Mouse (Mus musculus) Patski (cell line): ENCODE results near the gene Swt1. TPM values are rescaled to one million over a fixed set of nuclear protein-coding genes. Genes with fewer than 3 reads are reported as not detected.

ENCODE experiments used
- ATAC-seq: fragments of 100-300 bp; one replicate; pipeline ENCODE4 v1.8.0; 2021
- CTCF ChIA-PET: fragments of 350-600 bp; sonication (Branson Sonifier 250); formaldehyde crosslinking; loops from one replicate; lab custom pipeline; 2022; ENCODE audit warnings: inconsistent platforms; lab: Charles Lee
- POLR2A ChIA-PET: fragments of 350-600 bp; sonication (Branson Sonifier 250); formaldehyde crosslinking; loops from one replicate; lab custom pipeline; 2022; ENCODE audit warnings: antibody characterized with exemption, inconsistent platforms; lab: Charles Lee
- DNase-seq: peaks from one replicate; pipeline ENCODE4 v3.0.0-alpha.2; 2011; ENCODE audit warnings: low read depth, low spot score
- H3K27me3 ChIP-seq: fragments of 371-371 bp; one replicate; pipeline ENCODE4 v1.5.1; 2021
- CTCF ChIP-seq: fragments of 100-300 bp; IDR thresholded peaks from one replicate; pipeline ENCODE4 v1.5.1; 2021
- in situ Hi-C: fragments of 300-500 bp; cut with MboI; formaldehyde crosslinking; loops from 3 replicates; pipeline ENCODE4 v1.11.1; 2018; ENCODE audit warnings: low pct_unique_long_range_greater_than_20kb, mixed read lengths
- polyA plus RNA-seq: library from polyadenylated mRNA; unstranded; gene quantifications from one replicate; pipeline ENCODE4 v1.2.3, GENCODE M21; 2021

Gene Swt1
- polyA plus RNA-seq, 1 experiment from 2014 or later: 23.2 TPM

DNA sequence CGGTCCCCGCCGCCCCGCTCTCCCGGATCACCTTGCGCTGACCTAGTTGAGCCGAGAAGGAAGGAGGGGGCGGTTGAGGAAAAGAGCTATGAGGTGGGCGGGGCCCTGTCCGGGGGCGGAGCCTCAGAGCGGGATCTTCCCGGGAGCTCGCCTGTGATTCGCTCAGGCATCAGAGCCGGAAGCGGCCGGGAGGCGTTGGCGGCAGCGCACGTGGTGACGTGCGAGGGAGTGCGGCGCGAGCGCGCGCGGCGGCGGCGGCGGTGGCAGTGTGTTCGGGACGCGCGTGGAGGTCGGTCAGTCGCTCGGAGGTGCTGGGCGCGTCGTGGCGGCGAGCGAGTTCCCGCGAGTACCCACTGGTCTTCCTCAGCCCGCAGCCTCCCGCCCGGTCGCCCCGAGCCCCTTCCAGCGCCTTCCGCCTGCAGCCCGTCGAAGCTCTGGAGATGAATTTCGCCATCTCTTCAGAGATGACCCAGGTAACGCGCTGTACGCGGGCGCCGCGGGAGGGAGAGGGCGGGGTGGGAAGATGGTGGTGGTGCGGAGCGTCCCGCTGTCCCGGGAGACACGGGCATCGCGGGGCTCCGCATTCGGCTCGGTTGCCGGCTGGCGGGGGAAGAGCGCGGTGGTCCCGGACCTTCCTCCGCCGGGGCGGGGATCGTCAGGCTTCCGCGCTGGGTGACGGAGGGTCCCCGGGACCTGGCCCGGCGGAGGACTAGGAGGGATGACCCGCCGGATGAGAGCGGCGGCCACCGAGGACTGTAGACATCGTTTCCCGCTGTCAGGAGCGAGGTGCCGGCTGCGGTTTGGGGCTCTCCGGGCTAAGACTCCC, 83.8 kb downstream of the Swt1 start, which contains the start of gene Ivns1abp:
Ivns1abp (plus strand) TSS at position 195 of the 826 bp plus-strand sequence.
- in situ Hi-C loops: loop anchor here (5.0 kb wide), 3 partner anchors 107 to 267 kb away; no protein-coding TSS in a partner anchor
- peak; percentile 85 for DNase-seq
- no peaks in the 10 kb centered on the region for H3K27me3 ChIP-seq
- ATAC-seq: peak; percentile 94
- CTCF ChIA-PET: interaction anchor here (0.9 to 1.7 kb wide), 8 partner anchors 10 to 282 kb away, joined by 3 to 5 read pairs (median 3); no protein-coding TSS in a partner anchor
- POLR2A ChIA-PET: interaction anchor here (0.6 to 3.6 kb wide), 9 partner anchors 8 to 266 kb away, joined by 3 to 22 read pairs (median 7); no protein-coding TSS in a partner anchor
- no peak for TF ChIP-seq CTCF

DNA sequence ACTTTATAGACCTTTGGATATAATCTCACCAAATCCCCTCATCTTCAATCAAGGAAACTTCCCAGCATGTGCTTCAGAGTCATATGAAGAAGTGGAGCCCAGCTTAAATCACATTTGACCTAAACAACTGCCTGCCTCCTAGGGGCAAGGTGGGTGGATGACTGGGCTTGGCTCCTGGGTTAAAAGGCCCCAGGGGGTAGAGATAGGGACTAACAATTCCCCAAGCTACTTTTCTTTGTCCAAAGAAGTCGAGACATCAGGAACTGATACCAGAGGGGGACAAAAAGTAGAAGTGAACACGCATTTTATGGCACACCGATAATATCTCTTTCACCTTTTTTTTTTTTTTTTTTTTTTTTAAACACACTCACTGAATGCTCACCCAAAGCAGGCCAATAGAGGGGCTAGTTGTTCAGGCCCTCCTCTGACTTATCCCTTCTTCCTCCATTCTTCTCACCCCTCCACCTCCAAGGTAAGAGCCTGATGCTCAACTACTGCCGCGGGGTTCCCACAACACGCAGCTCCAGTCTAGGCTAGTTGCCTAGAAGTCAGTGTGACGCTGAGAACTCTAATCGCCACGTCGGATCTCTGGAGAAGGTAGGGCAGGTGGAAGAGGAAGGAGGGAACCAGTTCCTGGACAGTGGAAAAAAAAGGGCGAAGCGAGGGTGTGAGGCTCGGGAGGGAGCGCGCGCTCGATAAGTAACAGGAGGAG, 84.5 kb downstream of the Swt1 start:
- DNase-seq: no peak
- in situ Hi-C loops: loop anchor here (5.0 kb wide), 3 partner anchors 106 to 266 kb away; no protein-coding TSS in a partner anchor
- CTCF ChIA-PET: interaction anchor here (0.7 to 1.7 kb wide), 10 partner anchors 11 to 306 kb away, joined by 3 to 5 read pairs (median 3); no protein-coding TSS in a partner anchor
- TF ChIP-seq CTCF: peak; percentile 71
- no peaks in the 10 kb centered on the region for H3K27me3 ChIP-seq
- POLR2A ChIA-PET: interaction anchor here (0.6 to 3.6 kb wide), 18 partner anchors 9 to 540 kb away, joined by 3 to 22 read pairs (median 7); no protein-coding TSS in a partner anchor
- peak; percentile 24 for ATAC-seq

DNA sequence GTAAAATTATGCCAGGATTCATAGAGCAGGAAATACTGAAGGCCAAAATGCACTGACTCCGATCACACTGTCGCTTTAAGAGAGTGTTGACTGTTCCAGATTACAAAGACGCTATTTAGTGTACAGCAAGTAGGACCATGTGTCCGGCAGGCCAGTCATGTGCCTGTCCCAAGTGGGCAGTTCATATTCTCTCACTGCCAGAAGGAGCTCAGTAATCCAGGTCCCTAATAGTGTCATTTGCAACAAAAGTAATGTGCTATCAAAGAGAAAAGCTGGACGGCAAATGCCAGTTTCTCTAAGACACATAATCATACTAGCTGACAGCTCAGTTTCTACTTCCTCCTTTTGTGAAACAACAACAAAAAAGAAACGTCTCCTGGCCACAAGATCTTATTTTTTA, 85.3 kb downstream of the Swt1 start:
- no peak for ATAC-seq
- DNase-seq: no peak
- POLR2A ChIA-PET: interaction anchor here (0.6 to 3.6 kb wide), 15 partner anchors 10 to 539 kb away, joined by 3 to 22 read pairs (median 8); no protein-coding TSS in a partner anchor

GRCm38 (mm10) chr1:151342311-151342710, 85.9 kb downstream of the Swt1 start:
- ChIA-PET POLR2A (interaction anchor here (0.6 to 1.6 kb wide), 4 partner anchors 10 to 185 kb away, joined by 3 to 12 read pairs (median 4); no protein-coding TSS in a partner anchor), CTCF (interaction anchor here (1.1 to 1.2 kb wide), 2 partner anchors 129 to 280 kb away, joined by 3 read pairs; no protein-coding TSS in a partner anchor)
- DNase-seq: no peak
- no peak for ATAC-seq
- no peaks in the 10 kb centered on the region for H3K27me3 ChIP-seq
- no peak for TF ChIP-seq CTCF
- in situ Hi-C loops: loop anchor here (5.0 kb wide), 3 partner anchors 105 to 265 kb away; no protein-coding TSS in a partner anchor

More for the DNA sequence above, 85.3 kb downstream of the Swt1 start:
- no peaks in the 10 kb centered on the region for H3K27me3 ChIP-seq
- in situ Hi-C loops: loop anchor here (5.0 kb wide), 3 partner anchors 106 to 266 kb away; no protein-coding TSS in a partner anchor
- TF ChIP-seq CTCF: no peak
- CTCF ChIA-PET: interaction anchor here (0.7 to 1.7 kb wide), 6 partner anchors 80 to 306 kb away, joined by 3 to 5 read pairs (median 3); no protein-coding TSS in a partner anchor

DNA sequence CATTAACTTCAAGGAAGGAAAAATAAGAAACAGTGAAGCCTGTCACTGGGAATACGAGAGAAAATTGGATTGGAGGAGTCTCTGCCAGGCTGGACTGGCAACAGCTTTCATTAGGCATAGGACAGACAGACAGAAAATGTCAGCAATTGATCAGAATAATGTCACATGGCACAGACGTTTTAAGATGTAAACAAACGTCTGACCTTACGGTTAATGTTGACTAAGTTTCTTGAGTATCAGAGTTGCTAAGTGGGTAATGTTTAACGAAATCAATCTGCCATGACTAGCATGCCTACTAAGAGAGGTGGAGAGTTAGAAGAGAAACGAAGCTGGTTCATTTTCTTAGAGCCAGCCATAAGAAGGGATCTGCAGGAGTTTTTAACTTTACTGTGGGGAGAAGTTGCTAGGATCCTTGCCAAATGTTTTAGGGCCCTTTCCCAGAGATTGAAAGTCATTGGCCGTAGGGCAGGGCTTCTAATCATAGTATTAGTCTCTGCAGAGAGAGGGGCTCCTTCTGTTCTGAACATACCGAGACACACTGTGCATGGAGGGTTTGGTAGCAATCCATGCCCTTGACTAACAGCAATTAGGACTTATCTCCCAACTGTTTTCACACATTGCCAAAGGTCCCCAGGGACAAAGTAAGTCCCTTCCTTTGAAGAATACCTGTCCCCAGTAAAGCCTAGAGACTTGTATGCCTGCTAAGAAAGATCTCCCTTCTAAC, 86.8 kb downstream of the Swt1 start:
- no peak for TF ChIP-seq CTCF
- ChIA-PET CTCF (interaction anchor here (1.0 to 1.1 kb wide), 3 partner anchors 114 to 279 kb away, joined by 3 to 4 read pairs (median 3); no protein-coding TSS in a partner anchor), POLR2A (interaction anchor here (0.7 kb wide), 1 partner anchor 184 kb away, joined by 3 read pairs; no protein-coding TSS in a partner anchor)
- DNase-seq (no peak), ATAC-seq (no peak)
- H3K27me3 ChIP-seq: no peaks in the 10 kb centered on the region
- in situ Hi-C loops: loop anchor here (5.0 kb wide), 3 partner anchors 104 to 264 kb away; no protein-coding TSS in a partner anchor

GRCm38 (mm10) chr1:151338941-151339340, 89.3 kb downstream of the Swt1 start:
- ChIA-PET CTCF (no interaction called here), POLR2A (no interaction called here)
- in situ Hi-C loops: no loop called here
- no peaks in the 10 kb centered on the region for H3K27me3 ChIP-seq
- ATAC-seq (no peak), DNase-seq (no peak)
- TF ChIP-seq CTCF: no peak

GRCm38 (mm10) chr1:151338234-151338633, 90.0 kb downstream of the Swt1 start:
- ATAC-seq: no peak
- in situ Hi-C loops: no loop called here
- POLR2A ChIA-PET: no interaction called here
- CTCF ChIA-PET: interaction anchor here (1.1 kb wide), 1 partner anchor 114 kb away, joined by 3 read pairs; no protein-coding TSS in a partner anchor
- TF ChIP-seq CTCF: no peak
- DNase-seq: no peak
- no peaks in the 10 kb centered on the region for H3K27me3 ChIP-seq

- DNase-seq: no peak
- POLR2A ChIA-PET: no interaction called here
- ATAC-seq: no peak
- TF ChIP-seq CTCF: no peak
- CTCF ChIA-PET: no interaction called here
- in situ Hi-C loops: no loop called here
- no peaks in the 10 kb centered on the region for H3K27me3 ChIP-seq
These were observed 95.4 kb downstream of the Swt1 start for GRCm38 (mm10) chr1:151332819-151333218.

GRCm38 (mm10) chr1:151329601-151330000, 98.7 kb downstream of the Swt1 start:
- TF ChIP-seq CTCF: no peak
- ATAC-seq (no peak), DNase-seq (no peak)
- ChIA-PET CTCF (interaction anchor here (1.4 kb wide), 2 partner anchors 8 to 12 kb away, joined by 4 to 5 read pairs; no protein-coding TSS in a partner anchor), POLR2A (no interaction called here)
- in situ Hi-C loops: no loop called here
- no peaks in the 10 kb centered on the region for H3K27me3 ChIP-seq
